Mouse (Mus musculus) cortical plate, adult 2 months (tissue): ENCODE data around the gene Hpcal4. TPM values are rescaled to one million over a fixed set of nuclear protein-coding genes. Genes with fewer than 3 reads are reported as not detected.

ENCODE experiments used
- H3K27ac ChIP-seq: fragments of 200-500 bp; 2 replicates; pipeline ENCODE4 v1.5.1; 2012; ENCODE audit warnings: low read length, control low read depth, inconsistent platforms; ENCODE audit not compliant: insufficient read depth
- H3K4me1 ChIP-seq: fragments of 200-500 bp; 2 replicates; pipeline ENCODE4 v1.6.1; 2011; ENCODE audit warnings: low read length; ENCODE audit not compliant: control insufficient read depth, insufficient read depth
- H3K4me3 ChIP-seq: fragments of 200-500 bp; 2 replicates; pipeline ENCODE4 v1.5.1; 2011; ENCODE audit warnings: mild to moderate bottlenecking, low read length, control low read depth; ENCODE audit not compliant: insufficient read depth
- CTCF ChIP-seq: fragments of 200-500 bp; IDR thresholded peaks from 2 replicates; pipeline ENCODE4 v1.5.1; 2011; ENCODE audit warnings: mild to moderate bottlenecking, control low read depth, low read length; ENCODE audit not compliant: insufficient read depth; ENCODE audit errors: extremely low read depth
- POLR2A ChIP-seq: fragments of 200-500 bp; IDR thresholded peaks from 2 replicates; pipeline ENCODE4 v1.6.1; 2011; ENCODE audit warnings: mild to moderate bottlenecking, low read length, control low read depth; ENCODE audit not compliant: insufficient read depth; ENCODE audit errors: extremely low read depth
- polyA plus RNA-seq: library from polyadenylated mRNA; depleted of rRNA; stranded (reverse); fragments of >200 nt; gene quantifications from 2 replicates; pipeline ENCODE4 v1.2.3, GENCODE M21; 2012; rRNA removed

The Hpcal4 gene
- polyA plus RNA-seq, 1 experiment = 562 TPM

- Histone ChIP-seq H3K4me3 (no peak overlapping the region), H3K4me1 (no peaks in the 10 kb centered on the region), H3K27ac (no peak overlapping the region)
- TF ChIP-seq CTCF = no peak
- TF ChIP-seq POLR2A = no peak
Observed at GRCm38 (mm10) chr4:123235835-123236430, 52.9 kb downstream of the Hpcal4 start.

GRCm38 (mm10) chr4:123236431-123237031 lies 53.5 kb downstream of the Hpcal4 start:
- Histone ChIP-seq H3K27ac (no peak overlapping the region), H3K4me1 (no peaks in the 10 kb centered on the region), H3K4me3 (no peak overlapping the region)
- TF ChIP-seq POLR2A (no peak), CTCF (no peak)

GRCm38 (mm10) chr4:123237386-123238266 lies 54.6 kb downstream of the Hpcal4 start:
- Histone ChIP-seq H3K4me3 (no peak overlapping the region), H3K27ac (no peak overlapping the region), H3K4me1 (no peaks in the 10 kb centered on the region)
- TF ChIP-seq POLR2A (no peak), CTCF (no peak)

GRCm38 (mm10) chr4:123239361-123240203 lies 56.6 kb downstream of the Hpcal4 start:
- no peak overlapping the region for H3K27ac ChIP-seq
- H3K4me1 ChIP-seq = no peaks in the 10 kb centered on the region
- H3K4me3 ChIP-seq = no peak overlapping the region
- no peak for TF ChIP-seq CTCF
- TF ChIP-seq POLR2A = no peak

Other genes with a start within 250 kb of the Hpcal4 start
- gene Mfsd2a, start 222.0 kb upstream of the Hpcal4 start, polyA plus RNA-seq = 36.1 and 37.3 TPM in 2 replicates
- 8.4 and 10.1 TPM in 2 replicates for gene Mycl, start 187.6 kb upstream of the Hpcal4 start, polyA plus RNA-seq
- 12.6 and 15.7 TPM in 2 replicates for gene Trit1, start 166.6 kb upstream of the Hpcal4 start, polyA plus RNA-seq
- 0.15 and 0.40 TPM in 2 replicates for gene Bmp8b, start 78.1 kb upstream of the Hpcal4 start, polyA plus RNA-seq
- gene Oxct2b, start 67.0 kb upstream of the Hpcal4 start, polyA plus RNA-seq = 0.08 and 0.21 TPM in 2 replicates
- 18.2 and 19.7 TPM in 2 replicates for gene Ppie, start 43.3 kb upstream of the Hpcal4 start, polyA plus RNA-seq
- gene Nt5c1a, start 18.3 kb downstream of the Hpcal4 start, polyA plus RNA-seq = 3.3 and 3.7 TPM in 2 replicates
- 2.0 TPM in 2 replicates for gene Heyl, start 50.3 kb downstream of the Hpcal4 start, polyA plus RNA-seq
- 35.3 and 35.6 TPM in 2 replicates for gene Pabpc4, start 79.1 kb downstream of the Hpcal4 start, polyA plus RNA-seq
- gene Oxct2a, start 140.4 kb downstream of the Hpcal4 start, polyA plus RNA-seq = 0.10 and 0.13 TPM in 2 replicates
- 0.17 and 0.23 TPM in 2 replicates for gene Bmp8a, start 160.0 kb downstream of the Hpcal4 start, polyA plus RNA-seq